Comparison of ENCODE assay signal across 12 mouse cellular contexts in genomic region chr17:26840922-26841731, GRCm38 (mm10). TPM values are rescaled to one million over a fixed set of nuclear protein-coding genes. Genes with fewer than 3 reads are reported as not detected.
DNase-seq lines count a peak whose midpoint lies in the region; ATAC-seq and TF ChIP-seq lines count a peak whose summit lies in the region.
"Had no signal": no experiment of that assay in that cellular context is flagged by ENCODE, and none has a peak within 500 bp of the region (broad histone marks: within the 10 kb centered on the region; RNA-seq: fewer than 3 reads in every experiment).

No protein-coding gene starts in this region.

- intact Hi-C loops in heart, postnatal 10 days (cut with DNase I): loop anchor here (5.0 kb wide), 1 partner anchor 46 kb away; no protein-coding TSS in a partner anchor

- WGBS in forebrain, embryonic 11.5 days: under 1% methylated on average over 48 of the region's 48 CpGs
- WGBS in forebrain, embryonic 12.5 days: under 1% methylated on average over 48 of the region's 48 CpGs
- 12% methylated on average over 48 of the region's 48 CpGs for WGBS in spleen, adult 2 months

- no peaks in the 10 kb centered on the region for H3K36me3 ChIP-seq in forebrain, embryonic 11.5 days (ENCODE audit: control insufficient read depth, insufficient read depth, low read length)
- no peaks in the 10 kb centered on the region for H3K36me3 ChIP-seq in forebrain, embryonic 12.5 days (replicated peaks)
- H3K36me3 ChIP-seq in spleen, adult 2 months (ENCODE audit: control insufficient read depth, insufficient read depth, low read length): no peaks in the 10 kb centered on the region

- peak; percentile 52 for DNase-seq in forebrain, embryonic 11.5 days (ENCODE audit: low spot score)
- DNase-seq in spleen, adult 2 months (ENCODE audit: low read depth in 1 of 2, low spot score in 2 of 2): no peak
- no peak for DNase-seq in spleen, adult 12 weeks (ENCODE audit: low spot score)
- peak; percentile 75 to 83 for DNase-seq in heart, postnatal 10 days
- no peak for DNase-seq in right cerebral cortex, postnatal 25 days
- DNase-seq in cerebellum, postnatal 14 days: no peak
- no peak for DNase-seq in cerebellum, adult 11-12 months
- DNase-seq: lung, postnatal 14 days had no signal

- no peak overlapping the region for H3K4me3 ChIP-seq in forebrain, embryonic 11.5 days (ENCODE audit: low read depth, low read length)
- no peak overlapping the region for H3K4me3 ChIP-seq in forebrain, embryonic 12.5 days (replicated peaks)
- H3K4me3 ChIP-seq in spleen, adult 2 months (ENCODE audit: extremely low read depth, insufficient read depth, insufficient read length): peak overlapping the region; percentile 38; the same call in 1 of the 2 replicates

- H3K27me3 ChIP-seq in forebrain, embryonic 11.5 days (ENCODE audit: control insufficient read depth, insufficient read depth, low read length): peaks cover 97% of the 10 kb centered on the region
- H3K27me3 ChIP-seq in forebrain, embryonic 12.5 days: peaks cover 98% of the 10 kb centered on the region
- peaks cover 40% of the 10 kb centered on the region for H3K27me3 ChIP-seq in spleen, adult 2 months (ENCODE audit: control insufficient read depth, insufficient read depth, low read length)

- H3K4me2 ChIP-seq in forebrain, embryonic 11.5 days (ENCODE audit: low read depth, low read length, severe bottlenecking): no peak overlapping the region
- H3K4me2 ChIP-seq in forebrain, embryonic 12.5 days: no peak overlapping the region

- no peak overlapping the region for H3K27ac ChIP-seq in forebrain, embryonic 11.5 days (ENCODE audit: low read depth, low read length)
- no peak overlapping the region for H3K27ac ChIP-seq in forebrain, embryonic 12.5 days
- peak overlapping the region; percentile 48; the same call in 1 of the 2 replicates for H3K27ac ChIP-seq in spleen, adult 2 months (ENCODE audit: insufficient read depth, low read length)

- H3K9me3 ChIP-seq in forebrain, embryonic 11.5 days (ENCODE audit: control insufficient read depth, low read length): no peaks in the 10 kb centered on the region
- no peaks in the 10 kb centered on the region for H3K9me3 ChIP-seq in forebrain, embryonic 12.5 days

- H3K4me1 ChIP-seq in forebrain, embryonic 11.5 days (replicated peaks; ENCODE audit: control insufficient read depth, insufficient read depth, low read length): peaks cover 4% of the 10 kb centered on the region; the same call in 1 of the 2 replicates
- H3K4me1 ChIP-seq in forebrain, embryonic 12.5 days: peaks cover 13% of the 10 kb centered on the region
- H3K4me1 ChIP-seq in spleen, adult 2 months (ENCODE audit: control insufficient read depth, insufficient read depth, insufficient read length): peaks cover 4% of the 10 kb centered on the region

- no peak for TF ChIP-seq CTCF in spleen, adult 2 months (IDR thresholded peaks at IDR 0.05; ENCODE audit: extremely low read depth, insufficient read depth, insufficient read length, insufficient replicate concordance)

- no peak overlapping the region for H3K9ac ChIP-seq in forebrain, embryonic 11.5 days (ENCODE audit: low read length)
- no peak overlapping the region for H3K9ac ChIP-seq in forebrain, embryonic 12.5 days

- ATAC-seq in forebrain, embryonic 11.5 days (replicated peaks; ENCODE audit: low FRiP score): no peak
- no peak for ATAC-seq in forebrain, embryonic 12.5 days (ENCODE audit: low FRiP score)

- no peak for TF ChIP-seq POLR2A in spleen, adult 2 months (IDR thresholded peaks at IDR 0.05; ENCODE audit: low read depth, low read length)

RNA-seq across cellular contexts. Expression of gene Nkx2-5, which starts 3.7 kb away (rescaled TPM):
- not detected in 2 replicates for polyA plus RNA-seq in forebrain, embryonic 11.5 days (2014; fragmentation: Nextera tagmentation; extraction: Ambion mirVana)
- polyA plus RNA-seq in forebrain, embryonic 12.5 days (2016; fragmentation: Nextera tagmentation; extraction: Ambion mirVana): not detected in 2 replicates
- polyA plus RNA-seq in spleen, adult 2 months (2012; rRNA removed): 19.8 and 34.6 TPM in 2 replicates
- 10 to 100 TPM; 77.5 to 93.1 TPM for total RNA-seq in heart, postnatal 10 days (2021)
- total RNA-seq: hematopoietic stem cell, adult 5-6 weeks; layer of hippocampus, postnatal 14 days; neutrophil, adult 5-6 weeks had no signal

Comparison
In these comparisons a context has a peak if more than half of its experiments do, and no peak if none do; other contexts are left out.
1. DNase-seq: peak in forebrain, embryonic 11.5 days (single experiment) and heart, postnatal 10 days (2 of 2); none in spleen, adult 2 months (0 of 2), spleen, adult 12 weeks (single experiment), right cerebral cortex, postnatal 25 days (single experiment), cerebellum, postnatal 14 days (0 of 2) and cerebellum, adult 11-12 months (single experiment).
2. RNA of gene Nkx2-5, which starts 3.7 kb away (polyA plus RNA-seq): 19.8 to 34.6 TPM in spleen, adult 2 months; not detected in forebrain, embryonic 12.5 days and not detected in forebrain, embryonic 11.5 days; every median in the first group is over 10 times any median in the second.